Mouse (Mus musculus): ENCODE data around the gene Slc35f2. TPM values are rescaled to one million over a fixed set of nuclear protein-coding genes. Genes with fewer than 3 reads are reported as not detected.

Slc35f2 gene
- polyA plus RNA-seq, 1 experiment from 2014 or later, result 27.6 TPM

DNA sequence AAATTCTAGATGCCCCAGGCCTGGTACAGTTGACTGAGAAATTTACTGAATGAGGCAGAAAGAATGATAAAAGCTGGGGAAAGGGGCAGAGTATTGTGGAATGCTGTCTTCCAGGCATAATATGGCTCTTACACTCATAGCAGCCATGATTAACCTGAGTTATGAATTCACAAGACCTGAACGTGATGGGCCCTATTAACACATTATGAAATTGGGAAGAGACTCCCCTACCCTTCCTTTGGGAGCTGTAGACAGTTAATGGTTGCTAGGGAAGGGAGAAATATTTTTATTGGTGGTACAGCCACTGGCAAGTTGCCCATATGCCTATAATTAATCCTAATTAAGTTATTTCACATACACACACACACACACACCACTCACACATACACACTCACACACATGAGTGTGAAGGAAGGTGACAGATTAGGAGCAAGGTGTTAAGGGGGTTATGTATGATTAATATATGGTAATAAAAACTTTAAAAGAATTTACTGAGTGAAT is 22.5 kb downstream of the Slc35f2 start:
- no peak for TF ChIP-seq CTCF (IDR thresholded peaks at IDR 0.05; ENCODE audit: low read depth)
- 85% methylated on average over 1 of the region's 1 CpGs for WGBS
- Histone ChIP-seq H3K9ac (ENCODE audit: low read depth, low read length) (no peak overlapping the region), H3K4me1 (replicated peaks; ENCODE audit: insufficient read depth, low read length) (no peaks in the 10 kb centered on the region), H3K27me3 (ENCODE audit: insufficient read depth, low read length) (no peaks in the 10 kb centered on the region), H3K4me2 (ENCODE audit: low read length) (no peak overlapping the region), H3K4me3 (replicated peaks; ENCODE audit: low read depth, low read length) (no peak overlapping the region), H3K9me3 (replicated peaks; ENCODE audit: low read length) (no peaks in the 10 kb centered on the region), H3K36me3 (ENCODE audit: insufficient read depth, low read length) (no peaks in the 10 kb centered on the region), H3K27ac (no peak overlapping the region)
- ATAC-seq (replicated peaks; ENCODE audit: low FRiP score, low read depth), result no peak
- no peak for DNase-seq (ENCODE audit: low spot score)

DNA sequence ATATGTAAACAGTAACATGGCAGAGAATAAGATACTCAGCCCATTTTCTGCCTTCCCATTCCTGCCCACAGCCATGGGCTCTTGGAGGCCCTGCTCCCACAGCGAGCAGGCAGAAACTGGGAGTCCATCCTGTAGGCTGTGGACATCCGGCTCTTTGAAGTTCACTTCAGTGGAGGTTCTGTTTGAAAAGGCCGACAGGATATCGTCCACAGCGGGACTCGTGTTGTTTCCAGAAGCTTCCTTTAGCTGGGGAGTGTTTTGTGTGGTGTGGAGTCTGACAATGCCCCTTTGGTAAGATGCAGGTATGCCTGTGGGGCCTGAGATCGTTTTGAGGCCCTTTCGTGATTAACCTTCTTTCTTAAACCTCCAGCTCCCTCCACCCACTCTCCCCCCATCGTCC is 23.2 kb downstream of the Slc35f2 start:
- no peaks in the 10 kb centered on the region for H3K4me1 ChIP-seq (replicated peaks; ENCODE audit: insufficient read depth, low read length)
- no peak for ATAC-seq (replicated peaks; ENCODE audit: low FRiP score, low read depth)
- no peaks in the 10 kb centered on the region for H3K27me3 ChIP-seq (ENCODE audit: insufficient read depth, low read length)
- peak; percentile 19 for DNase-seq (ENCODE audit: low spot score)
- H3K4me3 ChIP-seq (replicated peaks; ENCODE audit: low read depth, low read length), result no peak overlapping the region
- no peak overlapping the region for H3K4me2 ChIP-seq (ENCODE audit: low read length)
- H3K9me3 ChIP-seq (replicated peaks; ENCODE audit: low read length), result no peaks in the 10 kb centered on the region
- H3K27ac ChIP-seq, result no peak overlapping the region
- H3K9ac ChIP-seq (ENCODE audit: low read depth, low read length), result no peak overlapping the region
- TF ChIP-seq CTCF (IDR thresholded peaks at IDR 0.05; ENCODE audit: low read depth), result no peak
- 30% methylated on average over 9 of the region's 9 CpGs for WGBS
- H3K36me3 ChIP-seq (ENCODE audit: insufficient read depth, low read length), result no peaks in the 10 kb centered on the region

DNA sequence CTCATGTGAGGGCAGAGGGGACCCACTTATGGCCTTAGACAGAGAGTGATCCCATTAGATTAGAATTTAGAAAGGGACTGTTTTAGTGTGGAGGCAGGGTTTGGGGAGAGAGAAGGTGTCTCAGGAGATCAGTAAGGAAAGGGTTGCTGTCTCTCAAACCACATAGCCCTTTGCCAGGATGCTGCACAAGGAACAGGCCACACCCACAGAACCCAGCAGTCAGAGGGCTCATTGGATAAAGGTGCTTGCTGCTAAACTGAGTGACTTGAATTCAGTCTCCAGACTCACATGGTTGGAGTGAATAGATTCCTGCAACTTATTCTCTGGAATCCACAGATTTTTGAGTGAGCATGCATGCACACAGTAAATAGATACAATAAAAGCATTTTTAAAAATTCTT is 24.0 kb downstream of the Slc35f2 start:
- H3K36me3 ChIP-seq (ENCODE audit: insufficient read depth, low read length), result no peaks in the 10 kb centered on the region
- no peak overlapping the region for H3K9ac ChIP-seq (ENCODE audit: low read depth, low read length)
- ATAC-seq (replicated peaks; ENCODE audit: low FRiP score, low read depth) (no peak), DNase-seq (ENCODE audit: low spot score) (no peak)
- H3K27me3 ChIP-seq (ENCODE audit: insufficient read depth, low read length), result no peaks in the 10 kb centered on the region
- no peak overlapping the region for H3K27ac ChIP-seq
- H3K9me3 ChIP-seq (replicated peaks; ENCODE audit: low read length), result no peaks in the 10 kb centered on the region
- no peak overlapping the region for H3K4me2 ChIP-seq (ENCODE audit: low read length)
- no peaks in the 10 kb centered on the region for H3K4me1 ChIP-seq (replicated peaks; ENCODE audit: insufficient read depth, low read length)
- H3K4me3 ChIP-seq (replicated peaks; ENCODE audit: low read depth, low read length), result no peak overlapping the region
- TF ChIP-seq CTCF (IDR thresholded peaks at IDR 0.05; ENCODE audit: low read depth), result no peak

DNA sequence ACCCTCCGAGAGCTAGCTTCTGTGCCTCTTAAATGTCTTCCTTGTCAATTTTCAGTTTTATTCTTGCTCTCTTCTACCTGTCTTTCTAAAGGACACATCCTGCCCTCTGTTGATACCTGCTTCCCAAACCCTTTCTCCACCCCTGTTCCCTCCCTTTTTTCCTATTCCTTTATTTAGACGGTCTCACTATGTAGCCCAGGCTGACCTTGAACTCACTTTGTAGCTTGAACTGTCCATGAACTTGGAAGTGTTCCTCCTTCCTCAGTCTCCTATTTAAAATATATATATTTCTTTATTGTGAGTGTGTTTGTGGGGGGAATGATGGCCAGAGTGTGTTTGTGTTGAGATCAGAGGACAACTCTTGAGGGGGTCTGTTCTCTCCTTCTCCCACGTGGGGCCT is 25.0 kb downstream of the Slc35f2 start:
- no peak for TF ChIP-seq CTCF (IDR thresholded peaks at IDR 0.05; ENCODE audit: low read depth)
- Histone ChIP-seq H3K9ac (ENCODE audit: low read depth, low read length) (no peak overlapping the region), H3K36me3 (ENCODE audit: insufficient read depth, low read length) (no peaks in the 10 kb centered on the region), H3K9me3 (replicated peaks; ENCODE audit: low read length) (no peaks in the 10 kb centered on the region), H3K4me1 (replicated peaks; ENCODE audit: insufficient read depth, low read length) (no peaks in the 10 kb centered on the region), H3K4me3 (replicated peaks; ENCODE audit: low read depth, low read length) (no peak overlapping the region), H3K27ac (no peak overlapping the region), H3K27me3 (ENCODE audit: insufficient read depth, low read length) (no peaks in the 10 kb centered on the region), H3K4me2 (ENCODE audit: low read length) (no peak overlapping the region)
- DNase-seq (ENCODE audit: low spot score), result no peak
- no peak for ATAC-seq (replicated peaks; ENCODE audit: low FRiP score, low read depth)
- 78% methylated on average over 3 of the region's 3 CpGs for WGBS

DNA sequence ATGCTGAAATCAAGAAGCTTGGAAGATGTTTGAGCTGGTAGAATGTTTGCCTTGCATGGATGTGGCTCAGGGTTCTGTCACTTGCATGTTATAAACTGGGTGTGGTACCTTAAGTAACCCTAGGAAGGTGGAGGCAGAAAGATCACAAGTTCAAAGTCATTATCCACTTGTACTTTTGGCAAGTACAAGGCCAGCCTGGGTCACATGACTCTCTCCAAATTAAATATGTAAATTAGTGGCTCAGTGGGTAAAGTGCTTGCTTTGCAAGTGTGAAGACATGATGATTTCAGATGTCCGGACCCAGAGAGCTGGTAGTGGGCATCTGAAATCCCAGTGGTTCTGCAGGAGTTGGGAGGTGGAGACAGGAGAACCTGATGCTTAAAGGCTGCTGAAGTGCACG is 25.8 kb downstream of the Slc35f2 start:
- ATAC-seq (replicated peaks; ENCODE audit: low FRiP score, low read depth) (no peak), DNase-seq (ENCODE audit: low spot score) (no peak)
- no peak overlapping the region for H3K4me2 ChIP-seq (ENCODE audit: low read length)
- H3K9ac ChIP-seq (ENCODE audit: low read depth, low read length), result no peak overlapping the region
- H3K4me1 ChIP-seq (replicated peaks; ENCODE audit: insufficient read depth, low read length), result no peaks in the 10 kb centered on the region
- H3K9me3 ChIP-seq (replicated peaks; ENCODE audit: low read length), result no peaks in the 10 kb centered on the region
- WGBS, result 75% methylated on average over 2 of the region's 2 CpGs
- H3K27ac ChIP-seq, result no peak overlapping the region
- no peak for TF ChIP-seq CTCF (IDR thresholded peaks at IDR 0.05; ENCODE audit: low read depth)
- no peak overlapping the region for H3K4me3 ChIP-seq (replicated peaks; ENCODE audit: low read depth, low read length)
- H3K27me3 ChIP-seq (ENCODE audit: insufficient read depth, low read length), result no peaks in the 10 kb centered on the region
- no peaks in the 10 kb centered on the region for H3K36me3 ChIP-seq (ENCODE audit: insufficient read depth, low read length)

DNA sequence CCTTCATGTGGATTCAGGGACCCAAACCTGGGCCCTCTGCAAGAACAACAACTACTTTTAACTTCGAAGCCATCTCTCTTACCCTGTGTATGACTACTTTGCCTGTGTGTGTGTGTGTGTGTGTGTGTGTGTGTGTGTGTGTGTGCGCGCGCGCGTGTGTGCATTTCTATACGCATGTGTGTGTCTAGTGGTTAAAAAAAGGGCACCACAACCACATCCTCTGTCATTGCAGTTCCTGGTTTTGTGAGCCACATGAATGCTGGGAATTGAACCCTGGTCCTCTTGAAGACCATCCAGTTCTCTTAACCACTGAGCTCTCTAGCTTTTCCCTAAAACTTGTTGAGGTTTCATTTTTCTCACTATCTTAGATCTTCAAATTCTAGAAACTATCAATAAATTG is 31.6 kb downstream of the Slc35f2 start:
- no peaks in the 10 kb centered on the region for H3K36me3 ChIP-seq (ENCODE audit: insufficient read depth, low read length)
- H3K9me3 ChIP-seq (replicated peaks; ENCODE audit: low read length), result no peaks in the 10 kb centered on the region
- ATAC-seq (replicated peaks; ENCODE audit: low FRiP score, low read depth) (no peak), DNase-seq (ENCODE audit: low spot score) (no peak)
- no peak overlapping the region for H3K4me2 ChIP-seq (ENCODE audit: low read length)
- no peak overlapping the region for H3K27ac ChIP-seq
- no peak overlapping the region for H3K4me3 ChIP-seq (replicated peaks; ENCODE audit: low read depth, low read length)
- no peaks in the 10 kb centered on the region for H3K27me3 ChIP-seq (ENCODE audit: insufficient read depth, low read length)
- TF ChIP-seq CTCF (IDR thresholded peaks at IDR 0.05; ENCODE audit: low read depth), result no peak
- H3K9ac ChIP-seq (ENCODE audit: low read depth, low read length), result no peak overlapping the region
- WGBS, result 97% methylated on average over 7 of the region's 7 CpGs
- H3K4me1 ChIP-seq (replicated peaks; ENCODE audit: insufficient read depth, low read length), result no peaks in the 10 kb centered on the region

DNA sequence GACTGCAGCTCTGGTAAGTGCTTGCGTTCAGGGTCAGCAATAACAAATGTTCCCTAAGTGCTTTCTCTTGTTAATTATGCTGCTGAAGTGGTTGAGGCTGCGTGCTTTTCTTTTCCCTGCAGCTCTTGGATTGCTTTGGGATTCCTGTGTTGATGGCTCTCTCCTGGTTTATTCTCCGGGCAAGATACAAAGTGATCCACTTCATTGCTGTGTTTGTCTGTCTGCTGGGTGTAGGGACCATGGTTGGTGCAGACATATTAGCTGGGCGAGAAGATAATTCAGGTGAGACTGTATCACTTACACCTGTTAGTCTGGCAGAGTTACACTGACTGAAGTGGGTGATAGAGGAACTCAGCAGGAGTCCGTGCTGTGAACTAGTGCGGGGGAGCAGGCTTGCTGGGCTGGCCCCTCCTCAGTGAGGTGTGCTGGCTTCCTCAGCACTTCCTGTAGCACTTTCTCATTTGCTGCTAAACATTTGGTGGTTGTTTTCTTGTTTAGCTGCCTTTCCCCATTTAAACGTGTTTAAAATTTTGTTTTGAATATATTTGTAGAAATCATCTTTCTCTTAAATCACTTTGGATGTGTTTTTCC is 35.3 kb downstream of the Slc35f2 start:
- ATAC-seq (replicated peaks; ENCODE audit: low FRiP score, low read depth) (no peak), DNase-seq (ENCODE audit: low spot score) (no peak)
- no peak for TF ChIP-seq CTCF (IDR thresholded peaks at IDR 0.05; ENCODE audit: low read depth)
- no peaks in the 10 kb centered on the region for H3K36me3 ChIP-seq (ENCODE audit: insufficient read depth, low read length)
- H3K4me1 ChIP-seq (replicated peaks; ENCODE audit: insufficient read depth, low read length), result no peaks in the 10 kb centered on the region
- H3K9me3 ChIP-seq (replicated peaks; ENCODE audit: low read length), result no peaks in the 10 kb centered on the region
- no peak overlapping the region for H3K4me2 ChIP-seq (ENCODE audit: low read length)
- 16% methylated on average over 7 of the region's 7 CpGs for WGBS
- no peaks in the 10 kb centered on the region for H3K27me3 ChIP-seq (ENCODE audit: insufficient read depth, low read length)
- no peak overlapping the region for H3K4me3 ChIP-seq (replicated peaks; ENCODE audit: low read depth, low read length)
- no peak overlapping the region for H3K9ac ChIP-seq (ENCODE audit: low read depth, low read length)
- H3K27ac ChIP-seq, result no peak overlapping the region
